Mouse (Mus musculus) spleen, adult 18-20 months (tissue): ENCODE measurements at regions not wholly inside any gene's neighbourhood (a gene's known extent, or its start where the extent isn't known, plus 50 kb on each side); places are given as distances from the start of the nearest gene placed in this dataset.
"Not testable (repeated sequence)": the region's sequence is repeated elsewhere in the genome, so short reads cannot be mapped to it uniquely, and the experiment has no call there.

Source experiments
- DNase-seq, 2 experiments: peaks; one replicate each; pipeline ENCODE4 v3.0.0; 2022; ENCODE audit warnings: mixed read lengths in 2 of 2

- DNase-seq = no peak
Measured at GRCm38 (mm10) chr13:107830281-107830680, 214.0 kb upstream of the Smim15 start.

DNA sequence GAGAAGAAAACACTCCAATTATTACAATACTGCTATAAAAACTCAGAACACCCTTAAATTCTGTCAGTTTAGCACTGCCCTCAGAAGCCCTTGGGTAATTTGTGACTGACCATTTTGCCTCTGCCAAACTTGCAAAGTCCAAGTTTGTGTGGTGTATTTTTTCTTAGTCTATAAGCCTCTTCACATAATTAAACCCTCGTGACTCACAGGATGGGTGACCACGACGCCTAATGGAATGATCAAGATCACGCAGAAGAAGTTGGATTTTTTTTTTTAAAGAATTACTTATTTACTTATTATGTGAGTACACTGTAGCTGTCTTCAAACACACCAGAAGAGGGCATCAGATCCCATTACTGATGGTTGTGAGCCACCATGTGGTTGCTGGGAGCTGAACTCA, 214.4 kb upstream of the Smim15 start:
- DNase-seq = no peak

DNA sequence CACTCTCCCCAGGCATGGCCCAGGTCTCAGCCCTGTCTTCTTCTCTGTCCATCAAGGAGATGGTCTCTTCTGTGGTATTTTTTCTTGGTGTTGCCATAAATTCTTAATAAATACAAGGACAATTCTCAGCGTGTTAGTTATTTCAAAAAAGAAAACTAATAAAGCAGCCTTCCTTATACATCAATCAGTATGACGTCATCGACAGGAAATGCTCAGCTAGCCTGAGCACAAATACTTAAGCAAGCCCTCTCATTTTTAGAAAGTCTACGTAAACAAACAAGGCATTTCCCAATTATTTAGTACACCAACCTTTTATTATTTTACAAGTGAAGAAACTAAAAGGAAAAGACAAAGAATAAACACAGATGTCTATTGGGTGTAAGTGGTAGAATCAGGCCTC, 218.6 kb upstream of the Smim15 start:
- no peak for DNase-seq

- no peak for DNase-seq
Measured at GRCm38 (mm10) chr13:107823342-107823741, 220.9 kb upstream of the Smim15 start.

DNA sequence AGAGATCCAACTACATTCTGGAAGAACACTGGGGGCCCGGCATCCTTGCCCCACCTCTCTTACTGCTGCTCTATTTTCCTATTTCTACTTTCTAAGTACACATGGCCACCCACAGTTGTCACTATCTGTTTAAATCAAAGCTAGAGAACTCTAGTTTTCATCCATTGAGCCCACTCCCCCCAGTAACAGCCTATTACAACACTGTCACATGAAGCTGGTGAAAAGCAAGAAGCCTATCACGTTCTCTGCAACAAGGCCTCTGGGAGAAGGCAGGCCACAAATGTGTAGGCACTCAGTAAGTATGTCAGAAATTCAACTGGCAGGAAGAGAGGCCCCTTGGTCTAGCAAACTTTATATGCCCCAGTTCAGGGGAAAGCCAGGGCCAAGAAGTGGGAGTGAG, 222.0 kb upstream of the Smim15 start:
- DNase-seq = no peak

DNA sequence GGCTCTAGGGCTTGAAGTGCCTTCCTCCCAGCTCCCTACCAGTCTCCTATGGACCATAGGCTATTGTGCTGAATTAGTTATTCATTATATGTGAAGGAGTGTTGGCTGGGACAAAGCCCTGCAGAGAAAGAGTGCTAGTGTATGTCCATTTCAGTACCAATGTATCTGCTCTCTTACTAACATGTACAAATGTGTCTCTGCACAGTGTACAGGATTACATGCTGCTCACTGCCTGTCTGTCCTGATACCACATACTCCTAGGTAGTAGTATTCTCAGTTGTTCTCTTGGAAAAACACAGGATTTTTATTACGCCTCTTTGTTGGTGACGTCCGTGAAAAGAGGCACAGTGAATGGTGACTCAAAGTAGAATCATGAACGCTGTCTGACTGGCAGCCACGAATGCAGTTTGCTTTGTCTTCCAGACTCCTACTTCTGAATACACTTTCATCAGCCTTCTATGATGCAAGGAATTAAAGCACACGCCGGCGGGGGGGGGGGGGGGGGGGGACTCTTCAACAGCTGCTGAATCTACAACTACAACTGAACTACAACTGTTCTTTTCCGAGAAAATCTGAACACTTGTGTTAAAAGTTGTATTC, 230.6 kb upstream of the Smim15 start:
- no peak for DNase-seq

GRCm38 (mm10) chr13:107812014-107812413, 232.2 kb upstream of the Smim15 start:
- DNase-seq = no peak

DNA sequence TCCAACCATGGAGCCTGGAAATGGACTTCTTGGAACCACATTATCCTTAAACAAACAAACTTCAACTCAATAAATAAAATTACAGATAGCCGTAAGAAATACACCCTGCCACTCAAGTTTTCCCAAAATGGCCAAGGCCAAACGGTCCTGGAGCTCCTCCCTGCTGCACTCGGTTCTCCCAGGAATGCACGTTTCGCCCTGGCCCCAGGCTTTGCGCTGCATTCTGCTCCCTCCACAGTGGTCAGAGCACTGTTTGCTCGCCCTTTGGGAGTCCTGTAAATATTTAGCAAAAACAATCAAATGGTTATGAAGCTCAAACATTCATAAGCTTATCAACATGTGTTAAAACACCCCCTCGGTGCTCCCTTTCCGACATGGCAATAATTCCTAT, 233.4 kb upstream of the Smim15 start:
- no peak for DNase-seq

DNA sequence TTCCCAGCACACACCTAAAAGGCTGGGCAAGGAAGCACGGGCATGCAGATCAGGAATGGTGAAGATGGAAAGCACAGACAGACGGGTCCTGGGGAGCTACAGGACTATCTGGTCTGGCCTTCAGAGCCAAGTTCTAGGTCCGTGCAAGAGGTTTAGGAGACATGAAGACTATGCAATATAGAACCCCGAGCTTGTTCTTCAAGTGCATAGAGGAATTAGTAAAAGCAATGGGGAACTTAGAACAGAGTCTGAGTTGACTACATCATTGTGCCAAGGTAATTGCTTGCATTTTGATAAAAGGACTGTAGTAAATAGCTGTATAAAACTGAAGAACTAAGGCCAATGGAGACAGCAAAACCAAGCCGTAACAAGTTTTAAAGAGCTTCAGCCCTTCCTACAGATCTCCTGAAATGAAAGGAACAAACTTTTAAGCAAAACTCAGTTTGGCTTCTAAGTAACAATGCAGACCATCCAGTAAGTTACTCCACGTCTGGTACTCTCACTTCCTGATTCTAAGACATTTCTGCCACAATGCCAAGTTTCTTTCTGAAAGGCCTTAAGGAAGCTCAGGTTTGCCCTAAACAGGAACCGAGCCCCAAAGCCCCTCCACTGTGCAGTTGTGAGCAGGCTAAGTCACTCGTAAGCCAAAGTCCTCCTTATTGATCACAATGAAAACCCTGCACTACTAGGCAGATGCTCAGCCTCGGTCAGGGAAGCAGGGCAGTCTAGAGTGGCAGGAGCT, 234.0 kb upstream of the Smim15 start:
- no peak for DNase-seq

- no peak for DNase-seq
Measured at GRCm38 (mm10) chr13:107808961-107809360, 235.3 kb upstream of the Smim15 start.

- DNase-seq = peak in 1 of 2 experiments; percentile 17
Measured at GRCm38 (mm10) chr13:107804418-107804817, 239.8 kb upstream of the Smim15 start.

- no peak for DNase-seq
Measured at GRCm38 (mm10) chr13:107799199-107799945, 244.9 kb upstream of the Smim15 start.

GRCm38 (mm10) chr13:107798144-107798543, 246.1 kb upstream of the Smim15 start:
- DNase-seq = no peak

GRCm38 (mm10) chr13:107795516-107795915, 248.7 kb upstream of the Smim15 start:
- no peak for DNase-seq

DNA sequence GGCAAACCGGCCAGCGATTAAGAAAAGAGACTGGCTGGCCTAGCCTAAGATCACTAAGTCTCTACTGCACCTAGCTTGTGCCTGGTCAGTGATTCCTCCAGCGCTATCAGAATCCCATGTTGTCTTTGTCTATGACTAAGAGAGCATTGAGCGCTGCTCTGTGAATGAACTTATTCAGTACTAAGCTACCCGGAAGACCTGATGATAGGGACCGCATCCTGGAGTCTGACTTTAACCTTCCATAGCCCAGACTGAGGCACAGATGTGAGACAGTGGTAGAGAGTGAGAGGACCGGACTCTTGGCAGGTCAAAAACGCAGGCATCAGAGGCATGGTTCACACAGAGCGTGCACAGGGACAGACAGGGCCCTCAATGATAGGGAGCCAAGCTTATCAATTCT, 252.5 kb upstream of the Smim15 start:
- DNase-seq = no peak

- DNase-seq = no peak
Measured at GRCm38 (mm10) chr13:107784971-107785370, 259.3 kb upstream of the Smim15 start.

GRCm38 (mm10) chr13:107781741-107782140, 262.5 kb upstream of the Smim15 start:
- no peak for DNase-seq

- no peak for DNase-seq
Measured at GRCm38 (mm10) chr13:107781221-107781620, 263.0 kb upstream of the Smim15 start.

GRCm38 (mm10) chr13:107779591-107779990, 264.7 kb upstream of the Smim15 start:
- no peak for DNase-seq

- DNase-seq = not testable (repeated sequence)
Measured at GRCm38 (mm10) chr13:107774499-107774898, 269.7 kb upstream of the Smim15 start.

- no peak for DNase-seq
Measured at GRCm38 (mm10) chr13:107767262-107767624, 277.0 kb upstream of the Smim15 start.

- DNase-seq = no peak
Measured at GRCm38 (mm10) chr13:107766397-107767261, 277.6 kb upstream of the Smim15 start.

DNA sequence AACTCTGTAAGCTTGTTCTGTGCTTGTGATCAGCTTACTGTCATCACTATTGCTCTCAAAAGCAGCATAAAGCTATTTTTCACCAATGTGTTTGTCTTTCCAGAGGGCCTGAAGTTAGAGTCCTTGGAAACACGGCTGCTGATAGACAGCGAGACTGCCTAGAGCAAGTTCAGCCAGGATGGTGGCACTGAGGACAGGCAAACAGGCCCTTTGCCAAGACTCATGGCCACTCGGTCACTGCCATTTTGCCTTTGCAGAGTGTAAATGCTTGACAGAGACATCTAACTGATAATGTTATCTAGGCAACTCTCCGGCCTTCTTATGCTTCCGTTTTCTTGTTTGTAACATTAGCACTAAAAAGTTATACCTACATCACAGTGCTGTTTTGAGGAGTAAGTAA, 280.3 kb upstream of the Smim15 start:
- DNase-seq = no peak
